Mouse (Mus musculus) macrophage (primary cell): ENCODE measurements around the gene Nrbf2. TPM values are rescaled to one million over a fixed set of nuclear protein-coding genes. Genes with fewer than 3 reads are reported as not detected.

ENCODE experiments used
- H3K27ac ChIP-seq: fragments of 350-480 bp; formaldehyde crosslinking; 2 replicates; pipeline ENCODE4 v1.9.0; 2021
- H3K36me3 ChIP-seq: fragments of 350-480 bp; formaldehyde crosslinking; 2 replicates; pipeline ENCODE4 v1.9.0; 2021; ENCODE audit errors: inconsistent target
- H3K4me3 ChIP-seq: fragments of 350-480 bp; formaldehyde crosslinking; 2 replicates; pipeline ENCODE4 v1.9.0; 2021; ENCODE audit errors: inconsistent target
- H3K79me2 ChIP-seq: fragments of 350-480 bp; formaldehyde crosslinking; 2 replicates; pipeline ENCODE4 v1.9.0; 2021; ENCODE audit errors: inconsistent target
- WGBS: methylation state at CpG from one replicate; pipeline ENCODE4 v1.1.7; 2026; ENCODE audit warnings: inconsistent platforms; ENCODE audit not compliant: missing documents; 5-methylcytosine and 5-hydroxymethylcytosine counted together
- polyA plus RNA-seq: library from polyadenylated mRNA; stranded (reverse); fragments of 250-400 nt; gene quantifications from 3 replicates; pipeline ENCODE4 v1.2.4, GENCODE M21; 2018; ENCODE audit warnings: inconsistent platforms

Nrbf2 gene
- polyA plus RNA-seq, 1 experiment from 2014 or later: 45.8 TPM

GRCm38 (mm10) chr10:67218873-67219565 lies 66.1 kb downstream of the Nrbf2 start:
- 92% methylated on average over 17 of the region's 18 CpGs for WGBS
- no peak overlapping the region for H3K4me3 ChIP-seq
- H3K27ac ChIP-seq: no peak overlapping the region
- peaks cover 51% of the 10 kb centered on the region for H3K36me3 ChIP-seq
- peaks cover 100% of the 10 kb centered on the region for H3K79me2 ChIP-seq

GRCm38 (mm10) chr10:67216872-67217271 lies 68.2 kb downstream of the Nrbf2 start:
- 89% methylated on average over 3 of the region's 3 CpGs for WGBS
- H3K79me2 ChIP-seq: peaks cover 100% of the 10 kb centered on the region
- H3K4me3 ChIP-seq: no peak overlapping the region
- H3K27ac ChIP-seq: no peak overlapping the region
- peaks cover 48% of the 10 kb centered on the region for H3K36me3 ChIP-seq

Other genes starting within 250 kb of the Nrbf2 start
- 36.4 to 57.7 TPM (median 50.4 TPM) in 3 replicates for gene Jmjd1c, start 189.2 kb downstream of the Nrbf2 start, polyA plus RNA-seq
- 58.9 to 66.7 TPM (median 60.5 TPM) in 3 replicates for gene Reep3, start 188.4 kb downstream of the Nrbf2 start, polyA plus RNA-seq